Mouse (Mus musculus): ENCODE measurements around the gene Arhgap24.

DNA sequence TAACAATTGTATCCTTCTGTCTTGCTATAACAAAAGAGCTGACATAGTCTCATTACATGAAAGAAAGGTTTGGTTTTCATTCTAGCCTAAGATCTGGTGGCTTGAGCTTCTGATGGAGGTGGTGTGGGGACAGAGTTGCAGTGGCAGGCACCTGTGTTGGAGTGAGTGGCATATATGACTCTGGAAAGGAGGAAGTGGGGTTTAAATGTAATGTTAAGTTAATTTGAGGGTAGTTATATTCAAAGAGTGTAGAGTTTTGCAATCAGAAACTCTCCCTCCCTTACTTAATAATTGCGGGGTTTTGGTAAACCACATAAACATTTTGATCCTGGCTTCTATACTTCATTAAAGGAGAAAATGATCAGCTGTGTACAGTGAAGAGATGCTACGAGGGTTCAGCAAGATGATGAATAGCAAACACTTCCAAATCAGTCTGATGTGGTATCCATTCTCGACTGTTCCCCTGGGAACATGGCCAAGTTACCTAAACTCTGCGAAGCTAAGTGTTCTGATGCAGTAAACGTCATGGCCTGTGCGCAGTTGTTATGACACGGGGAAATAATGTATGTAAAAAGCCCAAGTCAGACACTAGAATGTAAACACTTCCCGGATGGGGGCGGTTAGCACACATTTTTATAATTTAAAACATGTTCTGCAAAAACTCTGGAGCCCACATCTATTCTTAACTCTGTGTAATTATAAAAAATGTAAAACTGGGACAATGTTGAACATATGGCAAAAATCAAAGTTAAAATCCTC lies 41.9 kb upstream of the Arhgap24 start:
- TF ChIP-seq TCF12 (IDR thresholded peaks at IDR 0.05; ENCODE audit: insufficient read depth, poor library complexity, severe bottlenecking), result no peak
- no peak for TF ChIP-seq POLR2A (IDR thresholded peaks at IDR 0.05; ENCODE audit: insufficient read length, low read depth)
- TF ChIP-seq MAX (IDR thresholded peaks at IDR 0.05; ENCODE audit: low read depth), result no peak
- TF ChIP-seq POLR2AphosphoS2 (IDR thresholded peaks at IDR 0.05; ENCODE audit: insufficient read length, low read depth), result no peak
- no peak for TF ChIP-seq MYOG (IDR thresholded peaks at IDR 0.05; ENCODE audit: control insufficient read depth in 1 of 3, insufficient read depth in 1 of 3, insufficient read length in 2 of 3, low read depth in 2 of 3)

All from myocyte (in vitro differentiated cells).